Mouse (Mus musculus) Muller cell, postnatal 12 days (primary cell): ENCODE results near the gene Fbxl19.
"Not testable (repeated sequence)": the region's sequence is repeated elsewhere in the genome, so short reads cannot be mapped to it uniquely, and the experiment has no call there.

Experiments used
- DNase-seq: peaks from one replicate; pipeline ENCODE4 v3.0.0-alpha.2; 2015; ENCODE audit errors: inconsistent ontology term

Fbxl19 gene

GRCm38 (mm10) chr7:127767671-127768345, 23.5 kb downstream of the Fbxl19 start:
- DNase-seq: no peak

GRCm38 (mm10) chr7:127768346-127768996, 24.1 kb downstream of the Fbxl19 start:
- no peak for DNase-seq

DNA sequence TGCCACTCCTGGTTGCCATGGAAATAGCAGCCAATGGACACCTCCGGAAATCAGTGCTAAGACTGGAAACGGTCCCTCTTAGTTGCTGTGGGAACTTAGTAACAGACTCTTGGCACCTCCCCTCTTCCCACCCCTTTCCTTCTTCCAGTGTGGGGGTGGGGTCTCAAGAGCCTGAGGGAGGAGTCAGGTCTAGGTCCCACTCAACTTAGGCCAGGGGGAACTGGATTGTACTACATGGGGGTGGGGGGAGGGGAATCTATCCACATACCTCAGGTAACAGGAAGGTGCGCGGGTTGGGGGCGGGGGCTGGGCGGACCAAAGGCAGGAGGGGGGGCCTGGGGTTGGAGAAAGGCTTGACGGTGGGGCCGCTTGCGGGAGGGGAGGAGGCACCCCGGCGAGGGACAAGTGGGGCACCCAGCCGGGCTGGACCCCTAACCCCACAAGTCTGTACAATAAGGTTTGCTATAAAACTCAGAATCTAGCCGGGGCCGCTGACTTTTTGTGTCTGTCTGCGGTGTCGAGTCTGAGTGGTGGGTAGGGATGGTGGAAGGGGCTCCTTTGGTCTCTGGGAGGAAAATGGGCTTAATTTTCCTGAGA, 24.8 kb downstream of the Fbxl19 start:
- DNase-seq: peak; percentile 99

- DNase-seq: peak; percentile 90
Observed at GRCm38 (mm10) chr7:127769651-127770038, 25.3 kb downstream of the Fbxl19 start, which contains the start of gene Orai3. Gene Orai3, plus strand, starts transcription at chr7:127769815.

DNA sequence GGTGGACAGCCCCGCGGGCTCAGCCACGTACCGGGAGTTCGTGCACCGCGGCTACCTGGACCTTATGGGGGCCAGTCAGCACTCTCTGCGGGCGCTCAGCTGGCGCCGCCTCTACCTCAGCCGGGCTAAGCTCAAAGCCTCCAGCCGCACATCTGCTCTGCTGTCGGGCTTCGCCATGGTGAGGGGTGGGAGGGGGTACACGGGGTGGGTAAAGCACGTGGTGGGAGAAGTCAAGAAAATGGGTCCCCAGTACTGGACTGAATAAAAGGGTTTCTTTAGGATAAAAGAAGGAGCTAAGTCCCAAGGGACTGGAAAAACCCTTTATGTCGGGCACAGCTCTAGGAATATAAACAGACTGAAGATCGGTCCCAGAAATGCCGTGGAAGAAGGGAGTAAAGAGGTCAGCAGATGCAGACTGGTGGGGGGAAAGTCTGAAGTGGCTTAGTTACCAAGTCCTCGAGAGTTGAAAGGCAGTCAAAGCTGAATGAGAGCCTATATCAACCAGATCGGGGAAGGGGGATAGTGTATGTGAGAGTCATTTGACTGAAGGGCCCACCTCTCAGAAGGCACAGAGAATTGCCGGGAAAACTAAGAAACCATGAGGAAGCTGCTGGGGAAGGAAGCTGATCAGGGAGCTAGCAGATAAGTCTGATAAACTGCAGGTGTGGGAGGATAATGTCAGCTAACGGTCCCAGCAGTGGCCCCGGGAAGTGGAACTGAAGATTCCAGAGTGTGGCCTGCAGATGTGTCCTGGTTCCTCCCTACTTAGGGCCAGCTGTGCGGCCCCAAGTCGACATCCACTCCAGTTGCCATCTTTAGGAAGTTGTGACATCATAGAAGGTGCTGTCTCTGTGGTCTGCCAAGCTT, 25.9 kb downstream of the Fbxl19 start:
- DNase-seq: peak; percentile 10

GRCm38 (mm10) chr7:127771262-127771661, 26.9 kb downstream of the Fbxl19 start:
- no peak for DNase-seq

DNA sequence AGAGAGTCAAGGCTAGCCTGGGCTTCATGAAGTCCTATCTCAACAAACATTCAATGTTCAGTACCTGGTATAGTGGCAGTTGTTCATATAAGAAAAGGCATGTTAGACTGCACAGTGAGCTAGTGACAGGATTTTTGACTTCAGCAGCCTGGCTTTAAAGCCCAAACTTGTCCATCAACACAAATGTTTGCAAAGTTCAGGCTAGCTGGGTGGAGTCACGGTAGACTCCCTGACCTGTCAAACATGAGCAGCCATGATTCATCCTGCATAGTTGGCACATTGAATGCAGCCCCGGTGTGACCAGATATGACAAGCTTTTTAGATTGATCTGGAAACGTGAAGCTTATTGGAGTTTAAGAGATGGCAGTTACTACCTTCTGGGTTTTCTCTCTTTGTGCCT, 27.7 kb downstream of the Fbxl19 start:
- peak; percentile 23 for DNase-seq

- DNase-seq: no peak
Observed at GRCm38 (mm10) chr7:127772557-127772956, 28.2 kb downstream of the Fbxl19 start.

DNA sequence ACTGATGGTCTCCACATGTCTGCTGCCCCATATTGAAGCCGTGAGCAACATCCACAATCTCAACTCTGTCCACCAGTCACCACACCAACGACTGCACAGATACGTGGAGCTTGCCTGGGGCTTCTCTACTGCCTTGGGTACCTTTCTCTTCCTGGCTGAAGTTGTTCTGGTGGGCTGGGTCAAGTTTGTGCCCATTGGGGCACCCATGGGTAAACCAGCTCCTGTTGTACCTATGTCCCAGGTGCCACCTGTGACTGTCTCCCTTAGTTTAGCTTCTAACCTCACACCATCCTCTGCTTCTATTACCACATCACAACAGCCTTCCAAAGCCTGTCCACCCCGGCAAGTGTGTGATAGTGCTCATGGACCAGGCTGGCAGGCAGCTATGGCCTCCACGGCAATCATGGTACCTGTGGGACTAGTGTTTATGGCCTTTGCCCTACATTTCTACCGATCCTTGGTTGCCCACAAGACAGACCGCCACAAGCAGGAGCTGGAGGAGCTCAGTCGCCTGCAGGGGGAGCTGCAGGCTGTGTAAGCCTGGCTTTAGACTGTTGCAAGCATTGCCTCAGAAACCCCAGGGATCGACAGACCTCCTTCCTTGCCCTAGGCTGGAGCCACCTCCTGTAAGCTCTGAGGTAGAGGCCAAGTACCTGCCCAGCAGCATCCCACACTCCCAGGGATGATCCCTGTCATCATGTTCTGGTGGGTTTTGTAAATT, 29.5 kb downstream of the Fbxl19 start:
- DNase-seq: peak; percentile 38

DNA sequence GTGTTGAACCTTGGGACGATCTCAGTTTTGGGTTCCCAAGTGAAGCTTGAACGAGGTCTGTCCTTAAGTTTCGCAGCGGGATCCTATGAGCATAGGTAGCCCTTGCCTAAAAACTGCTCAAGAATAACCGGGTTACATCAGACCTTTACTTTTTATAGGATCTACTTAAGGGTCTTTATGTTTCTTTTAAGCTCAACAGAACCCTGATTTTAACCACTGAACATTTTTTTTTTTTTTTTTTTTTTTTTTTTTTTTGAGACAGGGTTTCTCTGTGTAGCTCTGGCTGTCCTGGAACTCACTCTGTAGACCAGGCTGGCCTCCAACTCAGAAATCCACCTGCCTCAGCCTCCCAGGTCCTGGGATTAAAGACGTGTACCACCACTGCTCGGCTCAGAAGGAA, 31.5 kb downstream of the Fbxl19 start:
- DNase-seq: not testable (repeated sequence)

DNA sequence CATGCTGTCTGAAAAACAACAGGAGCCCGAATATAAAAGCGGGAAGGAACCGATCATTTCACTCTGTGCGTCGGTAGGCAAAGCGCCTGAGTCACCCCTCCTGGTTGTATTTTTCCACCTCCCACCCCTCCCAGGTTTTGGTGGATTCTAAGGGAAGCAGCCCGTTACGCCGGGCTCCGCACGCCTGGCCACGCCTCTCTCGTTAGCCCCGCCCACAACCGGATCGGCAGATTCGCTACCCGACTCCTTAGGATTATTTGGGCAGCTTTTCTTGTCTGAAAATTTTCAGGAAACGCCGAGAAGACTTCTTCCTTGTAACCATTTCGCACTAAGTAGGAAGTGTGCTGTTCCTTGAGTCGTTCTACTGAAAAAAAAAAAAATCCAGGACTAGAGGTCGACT, 32.1 kb downstream of the Fbxl19 start, which contains the start of gene Setd1a:
TSS of gene Setd1a (plus strand) at position 245 of the 400 bp plus-strand sequence.
- DNase-seq: peak; percentile 95

DNA sequence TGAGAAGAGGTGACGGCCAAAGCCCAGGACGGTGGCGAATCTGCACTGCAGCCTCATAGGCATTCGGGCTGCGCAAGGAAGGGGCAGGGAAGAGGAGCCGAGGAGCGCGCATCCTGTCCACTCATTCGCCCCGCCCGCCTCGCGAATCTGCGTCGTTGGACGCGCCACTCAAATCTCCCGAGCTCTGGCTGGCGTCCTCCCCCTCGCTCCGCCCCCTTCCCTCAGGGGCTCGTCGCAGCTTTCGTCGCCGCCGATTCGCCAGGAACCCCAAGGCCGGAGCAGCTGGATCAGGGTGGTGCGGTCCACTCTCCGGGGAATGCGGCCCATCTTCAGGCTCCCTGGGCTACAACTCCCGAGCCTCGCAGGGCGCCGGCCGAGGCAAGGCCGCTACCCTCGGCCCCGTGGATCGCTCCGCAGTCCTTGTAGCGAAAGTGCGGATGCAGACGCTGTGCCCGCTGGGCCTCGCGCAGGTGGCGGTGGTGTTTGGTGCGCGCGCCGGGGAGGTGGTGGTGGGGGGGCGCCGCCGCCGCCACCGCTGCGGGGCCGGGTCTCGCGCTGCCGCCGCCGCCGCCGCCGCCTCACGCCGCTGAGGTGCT, 32.6 kb downstream of the Fbxl19 start:
- DNase-seq: peak; percentile 99

DNA sequence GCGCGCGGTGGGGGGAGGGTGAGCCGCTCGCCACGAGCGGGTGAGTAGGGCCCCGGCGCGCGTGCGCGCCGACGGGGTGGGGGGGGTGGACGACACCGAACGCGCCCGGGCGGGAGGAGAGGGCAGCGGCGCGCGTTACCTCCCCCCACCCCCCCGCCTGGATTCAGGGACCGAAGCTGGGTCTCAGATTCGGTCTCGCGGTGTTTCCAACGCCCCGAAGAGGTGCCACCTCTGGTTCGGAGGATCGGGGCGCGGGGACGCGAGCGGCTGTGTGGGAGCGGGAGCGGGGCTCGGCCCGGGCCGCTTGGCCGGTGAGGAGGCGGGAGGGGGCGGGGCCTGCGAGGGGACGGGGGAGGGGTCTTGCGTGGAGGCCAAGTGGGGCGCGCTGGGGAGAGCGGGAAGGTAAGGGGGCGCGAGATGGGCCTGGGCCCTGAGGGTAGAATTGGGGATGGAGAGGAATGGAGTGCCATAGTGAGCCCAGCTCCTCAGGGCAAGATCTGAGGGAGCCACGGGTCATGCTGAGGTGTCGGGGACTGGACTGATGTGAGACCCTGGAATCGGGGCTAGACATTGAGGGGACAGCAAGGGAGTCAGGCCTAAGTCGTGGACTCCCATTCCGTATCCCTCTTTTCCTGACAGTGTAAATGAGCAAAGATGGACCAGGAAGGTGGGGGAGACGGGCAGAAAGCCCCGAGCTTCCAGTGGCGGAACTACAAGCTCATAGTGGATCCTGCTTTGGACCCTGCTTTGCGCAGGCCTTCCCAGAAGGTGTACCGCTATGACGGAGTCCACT, 33.3 kb downstream of the Fbxl19 start:
- DNase-seq: peak; percentile 85

- no peak for DNase-seq
Observed at GRCm38 (mm10) chr7:127778350-127778749, 34.0 kb downstream of the Fbxl19 start.

- no peak for DNase-seq
Observed at GRCm38 (mm10) chr7:127785308-127785707, 41.0 kb downstream of the Fbxl19 start, which contains the start of gene Gm49388. Gene Gm49388, plus strand, starts transcription at chr7:127785608.

DNA sequence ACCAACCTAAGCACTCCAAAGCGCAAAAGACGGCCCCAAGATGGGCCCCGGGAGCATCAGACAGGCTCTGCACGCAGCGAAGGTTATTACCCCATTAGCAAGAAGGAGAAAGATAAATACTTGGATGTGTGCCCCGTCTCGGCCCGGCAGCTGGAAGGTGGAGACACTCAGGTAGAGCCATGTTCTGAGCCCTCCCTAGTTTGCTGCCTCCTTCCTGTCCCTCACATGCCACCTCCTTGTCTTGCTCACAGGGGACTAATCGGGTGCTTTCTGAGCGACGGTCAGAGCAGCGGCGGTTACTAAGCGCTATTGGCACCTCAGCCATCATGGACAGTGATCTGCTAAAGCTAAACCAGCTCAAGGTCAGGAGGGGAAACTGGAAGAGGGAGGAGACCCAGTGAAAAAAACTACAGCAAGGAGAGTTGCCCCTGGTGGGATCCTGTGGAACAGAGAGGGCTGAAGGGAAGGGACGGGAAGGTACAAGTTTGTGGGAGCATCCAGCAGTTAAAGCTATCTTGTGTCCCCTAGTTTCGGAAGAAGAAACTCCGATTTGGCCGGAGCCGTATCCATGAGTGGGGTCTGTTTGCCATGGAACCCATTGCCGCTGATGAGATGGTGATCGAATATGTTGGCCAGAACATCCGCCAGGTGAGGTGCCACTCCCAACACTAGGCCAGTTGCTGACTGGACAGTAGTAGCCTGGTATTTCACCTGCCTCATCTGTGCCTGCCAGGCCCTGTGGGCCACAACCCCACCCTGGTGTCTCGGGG, 52.9 kb downstream of the Fbxl19 start:
- DNase-seq: no peak

GRCm38 (mm10) chr7:127798591-127798990, 54.2 kb downstream of the Fbxl19 start:
- DNase-seq: no peak

DNA sequence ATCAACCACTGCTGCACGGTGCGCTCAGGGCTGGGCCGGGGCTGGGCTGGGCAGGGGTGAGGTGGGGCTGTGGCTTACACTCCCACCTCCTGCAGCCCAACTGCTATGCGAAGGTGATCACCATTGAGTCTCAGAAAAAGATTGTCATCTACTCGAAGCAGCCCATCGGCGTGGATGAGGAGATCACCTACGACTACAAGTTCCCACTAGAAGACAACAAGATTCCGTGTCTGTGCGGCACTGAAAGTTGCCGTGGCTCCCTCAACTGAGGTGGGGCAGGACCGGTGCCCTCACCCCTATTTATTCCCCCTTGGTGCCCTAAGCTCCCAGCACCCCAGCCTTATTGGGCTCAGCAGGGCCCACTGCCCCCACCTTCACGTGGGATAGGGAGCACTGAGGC, 54.9 kb downstream of the Fbxl19 start:
- no peak for DNase-seq

GRCm38 (mm10) chr7:127799738-127800137, 55.4 kb downstream of the Fbxl19 start:
- DNase-seq: no peak
